Mouse (Mus musculus) CH12.LX (cell line): ENCODE results near the gene Kcnk3. TPM values are rescaled to one million over a fixed set of nuclear protein-coding genes. Genes with fewer than 3 reads are reported as not detected.

Experiments
- DNase-seq: peaks from one replicate; pipeline ENCODE4 v3.0.0-alpha.2; 2013; ENCODE audit errors: extremely low read depth
- H3K27ac ChIP-seq: 2 replicates; pipeline ENCODE4 v1.5.1; 2012; ENCODE audit warnings: low read depth, mild to moderate bottlenecking, control low read depth, moderate library complexity; ENCODE audit not compliant: insufficient read depth
- H3K27me3 ChIP-seq: replicated peaks from 2 replicates; pipeline ENCODE3; 2012; ENCODE audit warnings: inconsistent platforms
- H3K36me3 ChIP-seq, 2 experiments: replicated peaks in 1 of 2; 2 replicates each; pipeline versions ENCODE3 to v1.6.1; 2012; ENCODE audit warnings: inconsistent platforms in 1 of 2, low read length in 1 of 2, mild to moderate bottlenecking in 1 of 2, mixed read lengths in 1 of 2, moderate library complexity in 1 of 2; ENCODE audit not compliant: control insufficient read depth in 1 of 2, insufficient read depth in 1 of 2
- H3K4me1 ChIP-seq, 2 experiments: 2 replicates each; pipeline ENCODE4 v1.6.1; 2012; ENCODE audit warnings: inconsistent platforms in 1 of 2, moderate library complexity in 1 of 2; ENCODE audit not compliant: insufficient read depth in 2 of 2, control insufficient read depth in 1 of 2
- H3K4me2 ChIP-seq: 2 replicates; pipeline ENCODE4 v1.6.1; 2012; ENCODE audit warnings: low read depth, mild to moderate bottlenecking, control low read depth; ENCODE audit not compliant: poor library complexity, insufficient read depth, severe bottlenecking
- H3K4me3 ChIP-seq, 3 experiments: fragments of 150-350 bp in 1 of 3; sonication (generic) in 1 of 3; replicated peaks in 1 of 3; 2 replicates each; pipeline versions ENCODE3 to v1.5.1; 2011 to 2012; ENCODE audit warnings: low read depth in 2 of 3, low read length in 2 of 3, mild to moderate bottlenecking in 2 of 3, moderate library complexity in 2 of 3, control low read depth in 1 of 3, improper control_type of control experiment in 1 of 3, inconsistent platforms in 1 of 3, mixed read lengths in 1 of 3; ENCODE audit not compliant: poor library complexity in 1 of 3
- H3K79me2 ChIP-seq: replicated peaks from 2 replicates; pipeline ENCODE4 v1.6.1; 2012; ENCODE audit warnings: mild to moderate bottlenecking, moderate library complexity; ENCODE audit not compliant: control insufficient read depth, poor library complexity, insufficient read depth, severe bottlenecking; ENCODE audit errors: extremely low read depth
- H3K9ac ChIP-seq: 2 replicates; pipeline ENCODE4 v1.6.1; 2012; ENCODE audit warnings: low read depth, mild to moderate bottlenecking, control low read depth, moderate library complexity; ENCODE audit not compliant: insufficient read depth
- H3K9me3 ChIP-seq: replicated peaks from 2 replicates; pipeline ENCODE3; 2012; ENCODE audit warnings: low read length, inconsistent platforms, mixed read lengths
- BHLHE40 ChIP-seq: IDR thresholded peaks from 2 replicates; pipeline ENCODE4 v1.6.1; 2011; ENCODE audit warnings: mild to moderate bottlenecking, low read depth, low read length, improper control_type of control experiment
- CTCF ChIP-seq, 2 experiments: IDR thresholded peaks in 1 of 2; conservative IDR thresholded peaks in 1 of 2; 2 replicates each; pipeline ENCODE4 v1.5.1; 2011 to 2012; ENCODE audit warnings: low read depth in 2 of 2, low read length in 2 of 2, improper control_type of control experiment in 1 of 2, inconsistent platforms in 1 of 2, mild to moderate bottlenecking in 1 of 2, moderate library complexity in 1 of 2
- E2F4 ChIP-seq: IDR thresholded peaks from 2 replicates; pipeline ENCODE4 v1.6.1; 2011; ENCODE audit warnings: low read depth, low read length, improper control_type of control experiment; ENCODE audit not compliant: insufficient replicate concordance
- ELF1 ChIP-seq: IDR thresholded peaks from 2 replicates; pipeline ENCODE4 v1.6.1; 2014; ENCODE audit warnings: low read depth, mild to moderate bottlenecking, inconsistent platforms, low read length, improper control_type of control experiment
- IRF4 ChIP-seq: IDR thresholded peaks from 2 replicates; pipeline ENCODE4 v1.6.1; 2014; ENCODE audit warnings: low read depth, mild to moderate bottlenecking, inconsistent platforms, low read length, improper control_type of control experiment
- JUND ChIP-seq: conservative IDR thresholded peaks from 2 replicates; pipeline ENCODE4 v1.6.1; 2011; ENCODE audit warnings: low read depth, low read length, improper control_type of control experiment
- KAT2A ChIP-seq: IDR thresholded peaks from 2 replicates; pipeline ENCODE4 v1.6.1; 2012; ENCODE audit warnings: low read length, improper control_type of control experiment, inconsistent platforms; ENCODE audit not compliant: insufficient replicate concordance
- MAX ChIP-seq: IDR thresholded peaks from 2 replicates; pipeline ENCODE4 v1.6.1; 2011; ENCODE audit warnings: low read length, improper control_type of control experiment
- MAZ ChIP-seq: IDR thresholded peaks from 2 replicates; pipeline ENCODE4 v1.6.1; 2012; ENCODE audit warnings: low read depth, mild to moderate bottlenecking, inconsistent platforms, low read length, improper control_type of control experiment, moderate library complexity
- MYC ChIP-seq: IDR thresholded peaks from 2 replicates; pipeline ENCODE4 v1.6.1; 2011; ENCODE audit warnings: low read depth, mild to moderate bottlenecking, improper control_type of control experiment, low read length
- NRF1 ChIP-seq: IDR thresholded peaks from 2 replicates; pipeline ENCODE4 v1.6.1; 2014; ENCODE audit warnings: low read depth, mild to moderate bottlenecking, inconsistent platforms, low read length, improper control_type of control experiment, moderate library complexity
- PAX5 ChIP-seq: IDR thresholded peaks from 2 replicates; pipeline ENCODE4 v1.6.1; 2012; ENCODE audit warnings: low read length, inconsistent platforms, mixed read lengths
- RAD21 ChIP-seq: IDR thresholded peaks from 2 replicates; pipeline ENCODE4 v1.6.1; 2011; ENCODE audit warnings: low read depth, mild to moderate bottlenecking, low read length, improper control_type of control experiment, moderate library complexity
- SMC3 ChIP-seq: IDR thresholded peaks from 2 replicates; pipeline ENCODE4 v1.6.1; 2011; ENCODE audit warnings: low read depth, low read length, improper control_type of control experiment
- TCF12 ChIP-seq: IDR thresholded peaks from 2 replicates; pipeline ENCODE4 v1.6.1; 2014; ENCODE audit warnings: low read depth, mild to moderate bottlenecking, inconsistent platforms, low read length, improper control_type of control experiment
- USF1 ChIP-seq: IDR thresholded peaks from 2 replicates; pipeline ENCODE4 v1.6.1; 2014; ENCODE audit warnings: low read depth, mild to moderate bottlenecking, inconsistent platforms, low read length, improper control_type of control experiment
- USF2 ChIP-seq: conservative IDR thresholded peaks from 2 replicates; pipeline ENCODE4 v1.6.1; 2011; ENCODE audit warnings: low read depth, low read length, improper control_type of control experiment
- ZC3H11A ChIP-seq: IDR thresholded peaks from 2 replicates; pipeline ENCODE4 v1.6.1; 2012; ENCODE audit warnings: low read depth, mild to moderate bottlenecking, inconsistent platforms, low read length, improper control_type of control experiment
- ZKSCAN1 ChIP-seq: IDR thresholded peaks from 2 replicates; pipeline ENCODE4 v1.6.1; 2012; ENCODE audit warnings: low read depth, inconsistent platforms, low read length, improper control_type of control experiment, borderline replicate concordance
- ZMIZ1 ChIP-seq: IDR thresholded peaks from 2 replicates; pipeline ENCODE4 v1.6.1; 2012; ENCODE audit warnings: low read depth, mild to moderate bottlenecking, inconsistent platforms, low read length, improper control_type of control experiment
- dilution Hi-C: fragments of 300-500 bp; cut with MboI; formaldehyde crosslinking; loops from 2 replicates; pipeline ENCODE4 v1.14.3; 2020; ENCODE audit warnings: low sequenced_read_pairs; ENCODE audit not compliant: extremely low pct_unique_long_range_greater_than_20kb, extremely low pct_ligation_motif_present
- in situ Hi-C: fragments of 300-500 bp; cut with MboI; formaldehyde crosslinking; loops from 3 replicates; pipeline ENCODE4 v1.14.3; 2019; ENCODE audit warnings: low sequenced_read_pairs, low pct_ligation_motif_present, low pct_unique_long_range_greater_than_20kb, mixed read lengths
- polyA plus RNA-seq: library from polyadenylated mRNA; unstranded; fragments of >175 nt; gene quantifications from 2 replicates; pipeline ENCODE4 v1.2.1, GENCODE M21; 2012; ENCODE audit warnings: low read depth; ENCODE audit not compliant: insufficient read length
- total RNA-seq, 2 experiments: library from RNA; depleted of rRNA; stranded (reverse); fragments of 300-350 nt in 1 of 2; fragments of >200 nt in 1 of 2; gene quantifications; 2 replicates each; pipeline ENCODE4 v1.2.3; 2012 to 2014

Gene Kcnk3
- total and polyA plus RNA-seq, 3 experiments, result not detected

- Histone ChIP-seq H3K27me3 (no peaks in the 10 kb centered on the region), H3K9ac (no peak overlapping the region), H3K79me2 (no peaks in the 10 kb centered on the region), H3K4me2 (no peak overlapping the region), H3K36me3 (no peaks in the 10 kb centered on the region), H3K27ac (no peak overlapping the region), H3K4me1 (peaks cover 9 to 38% of the 10 kb centered on the region in 2 experiments), H3K9me3 (peaks cover 6% of the 10 kb centered on the region), H3K4me3 (no peak overlapping the region)
- no peak for DNase-seq
- dilution Hi-C loops, result no loop called here
- in situ Hi-C loops, result no loop called here
- TF ChIP-seq E2F4 (no peak), MAZ (no peak), CTCF (conservative IDR thresholded peaks at IDR 0.05 in 1 of 2, IDR thresholded peaks at IDR 0.05 in 1 of 2; ENCODE audit: low read depth in 2 of 2, low read length in 2 of 2) (no peak), NRF1 (no peak), ZMIZ1 (no peak), RAD21 (no peak)
These were observed 33.8 kb downstream of the Kcnk3 start for GRCm38 (mm10) chr5:30621844-30622176.

DNA sequence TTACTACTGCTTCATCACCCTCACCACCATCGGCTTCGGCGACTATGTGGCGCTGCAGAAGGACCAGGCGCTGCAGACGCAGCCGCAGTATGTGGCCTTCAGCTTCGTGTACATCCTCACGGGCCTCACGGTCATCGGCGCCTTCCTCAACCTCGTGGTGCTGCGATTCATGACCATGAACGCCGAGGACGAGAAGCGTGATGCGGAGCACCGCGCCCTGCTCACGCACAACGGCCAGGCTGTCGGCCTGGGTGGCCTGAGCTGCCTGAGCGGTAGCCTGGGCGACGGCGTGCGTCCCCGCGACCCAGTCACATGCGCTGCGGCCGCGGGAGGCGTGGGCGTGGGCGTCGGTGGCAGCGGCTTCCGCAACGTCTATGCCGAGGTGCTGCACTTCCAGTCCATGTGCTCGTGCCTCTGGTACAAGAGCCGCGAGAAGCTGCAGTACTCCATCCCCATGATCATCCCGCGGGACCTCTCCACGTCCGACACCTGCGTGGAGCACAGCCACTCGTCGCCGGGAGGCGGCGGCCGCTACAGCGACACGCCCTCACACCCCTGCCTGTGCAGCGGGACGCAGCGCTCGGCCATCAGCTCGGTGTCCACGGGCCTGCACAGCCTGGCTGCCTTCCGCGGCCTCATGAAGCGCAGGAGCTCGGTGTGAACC is 34.3 kb downstream of the Kcnk3 start:
- Histone ChIP-seq H3K4me3 (no peak overlapping the region), H3K4me1 (peaks cover 9 to 35% of the 10 kb centered on the region in 2 experiments), H3K36me3 (no peaks in the 10 kb centered on the region), H3K9ac (no peak overlapping the region), H3K27ac (no peak overlapping the region), H3K9me3 (peaks cover 6% of the 10 kb centered on the region), H3K79me2 (no peaks in the 10 kb centered on the region), H3K27me3 (no peaks in the 10 kb centered on the region), H3K4me2 (no peak overlapping the region)
- dilution Hi-C loops, result no loop called here
- TF ChIP-seq ZC3H11A (no peak), ZKSCAN1 (no peak), TCF12 (no peak), BHLHE40 (no peak), MYC (no peak), USF1 (no peak), PAX5 (no peak), USF2 (no peak), MAZ (no peak), CTCF (conservative IDR thresholded peaks at IDR 0.05 in 1 of 2, IDR thresholded peaks at IDR 0.05 in 1 of 2; ENCODE audit: low read depth in 2 of 2, low read length in 2 of 2) (no peak), KAT2A (no peak), ZMIZ1 (no peak), SMC3 (no peak), MAX (no peak), JUND (no peak), ELF1 (no peak), IRF4 (no peak)
- no peak for DNase-seq
- in situ Hi-C loops, result no loop called here
